Mouse (Mus musculus) MEL (cell line): ENCODE measurements around the gene Stra8. TPM values are rescaled to one million over a fixed set of nuclear protein-coding genes. Genes with fewer than 3 reads are reported as not detected.
A peak's percentile ranks its signal among the peaks of the same experiment; 100 is the strongest.

ENCODE experiments used
- DNase-seq: peaks from one replicate; pipeline ENCODE4 v3.0.0; 2011; ENCODE audit warnings: low read depth, low spot score
- H3K27ac ChIP-seq: 2 replicates; pipeline ENCODE4 v1.5.1; 2012; ENCODE audit warnings: low read depth, mild to moderate bottlenecking, control low read depth, low read length, moderate library complexity; ENCODE audit not compliant: control insufficient read depth
- H3K27me3 ChIP-seq, 2 experiments: fragments of 150-350 bp in 1 of 2; sonication (generic) in 1 of 2; 2 replicates each; pipeline ENCODE4 v1.6.1; 2012; ENCODE audit warnings: low read length in 2 of 2, mild to moderate bottlenecking in 2 of 2, improper control_type of control experiment in 1 of 2, moderate library complexity in 1 of 2; ENCODE audit not compliant: insufficient read depth in 2 of 2, control insufficient read depth in 1 of 2
- H3K36me3 ChIP-seq, 2 experiments: 2 replicates each; pipeline ENCODE4 v1.6.1; 2012 to 2014; ENCODE audit warnings: low read length in 2 of 2, improper control_type of control experiment in 1 of 2, inconsistent platforms in 1 of 2, mild to moderate bottlenecking in 1 of 2; ENCODE audit not compliant: insufficient read depth in 2 of 2, control insufficient read depth in 1 of 2
- H3K4me1 ChIP-seq, 2 experiments: fragments of 150-350 bp in 1 of 2; sonication (generic) in 1 of 2; 2 replicates each; pipeline ENCODE4 v1.6.1; 2012; ENCODE audit warnings: low read length in 2 of 2, improper control_type of control experiment in 1 of 2, mild to moderate bottlenecking in 1 of 2; ENCODE audit not compliant: insufficient read depth in 2 of 2, control insufficient read depth in 1 of 2
- H3K4me3 ChIP-seq, 2 experiments: fragments of 150-350 bp in 1 of 2; sonication (generic) in 1 of 2; 2 replicates each; pipeline ENCODE4 v1.5.1; 2012; ENCODE audit warnings: low read depth in 2 of 2, low read length in 2 of 2, mild to moderate bottlenecking in 2 of 2, moderate library complexity in 2 of 2, control low read depth in 1 of 2, improper control_type of control experiment in 1 of 2; ENCODE audit not compliant: control insufficient read depth in 1 of 2, insufficient read depth in 1 of 2
- H3K79me2 ChIP-seq: 2 replicates; pipeline ENCODE4 v1.6.1; 2012; ENCODE audit warnings: mild to moderate bottlenecking, low read length, moderate library complexity; ENCODE audit not compliant: control insufficient read depth, poor library complexity, insufficient read depth
- H3K9ac ChIP-seq: 2 replicates; pipeline ENCODE4 v1.6.1; 2012; ENCODE audit warnings: low read depth, mild to moderate bottlenecking, control low read depth, low read length, moderate library complexity; ENCODE audit not compliant: control insufficient read depth, poor library complexity, severe bottlenecking
- H3K9me3 ChIP-seq: fragments of 150-350 bp; sonication (generic); replicated peaks from 2 replicates; pipeline ENCODE4 v1.6.1; 2012; ENCODE audit warnings: mild to moderate bottlenecking, low read length, improper control_type of control experiment, moderate library complexity; ENCODE audit not compliant: insufficient read depth
- CHD2 ChIP-seq: IDR thresholded peaks from 2 replicates; pipeline ENCODE4 v1.6.1; 2011; ENCODE audit warnings: low read length, improper control_type of control experiment
- E2F4 ChIP-seq: IDR thresholded peaks from 2 replicates; pipeline ENCODE4 v1.6.1; 2011; ENCODE audit warnings: low read depth, low read length, improper control_type of control experiment, borderline replicate concordance
- EP300 ChIP-seq, 2 experiments: IDR thresholded peaks; 2 replicates each; pipeline ENCODE4 v1.6.1; 2011; ENCODE audit warnings: improper control_type of control experiment in 2 of 2, low read length in 2 of 2, low read depth in 1 of 2, mild to moderate bottlenecking in 1 of 2
- GABPA ChIP-seq: IDR thresholded peaks from 2 replicates; pipeline ENCODE4 v1.6.1; 2012; ENCODE audit warnings: low read depth, mild to moderate bottlenecking, inconsistent platforms, low read length, improper control_type of control experiment, moderate library complexity
- GATA1 ChIP-seq: IDR thresholded peaks from 2 replicates; pipeline ENCODE4 v1.6.1; 2011; ENCODE audit warnings: low read depth, low read length, improper control_type of control experiment
- HCFC1 ChIP-seq: IDR thresholded peaks from 2 replicates; pipeline ENCODE4 v1.6.1; 2012; ENCODE audit warnings: low read depth, mild to moderate bottlenecking, inconsistent platforms, low read length, improper control_type of control experiment, moderate library complexity
- KAT2A ChIP-seq: conservative IDR thresholded peaks from 2 replicates; pipeline ENCODE4 v1.6.1; 2012; ENCODE audit warnings: low read depth, low read length, improper control_type of control experiment, inconsistent platforms
- MAX ChIP-seq: IDR thresholded peaks from 2 replicates; pipeline ENCODE4 v1.6.1; 2011; ENCODE audit warnings: low read length, improper control_type of control experiment
- MXI1 ChIP-seq: IDR thresholded peaks from 2 replicates; pipeline ENCODE4 v1.6.1; 2011; ENCODE audit warnings: mild to moderate bottlenecking, low read depth, low read length, improper control_type of control experiment
- MYC ChIP-seq: IDR thresholded peaks from 2 replicates; pipeline ENCODE4 v1.6.1; 2011; ENCODE audit warnings: low read depth, mild to moderate bottlenecking, low read length, improper control_type of control experiment, moderate library complexity
- NRF1 ChIP-seq: IDR thresholded peaks from 2 replicates; pipeline ENCODE4 v1.6.1; 2014; ENCODE audit warnings: low read depth, mild to moderate bottlenecking, inconsistent platforms, low read length, improper control_type of control experiment, moderate library complexity; ENCODE audit not compliant: poor library complexity, insufficient read depth, severe bottlenecking
- POLR2AphosphoS5 ChIP-seq: IDR thresholded peaks from 2 replicates; pipeline ENCODE4 v1.6.1; 2012; ENCODE audit warnings: low read depth, borderline replicate concordance, mild to moderate bottlenecking, inconsistent platforms, low read length, moderate library complexity, mixed read lengths
- RAD21 ChIP-seq: IDR thresholded peaks from 2 replicates; pipeline ENCODE4 v1.6.1; 2011; ENCODE audit warnings: mild to moderate bottlenecking, low read depth, low read length, improper control_type of control experiment
- RCOR1 ChIP-seq: IDR thresholded peaks from 2 replicates; pipeline ENCODE4 v1.6.1; 2012; ENCODE audit warnings: low read depth, mild to moderate bottlenecking, inconsistent platforms, low read length, improper control_type of control experiment
- TBP ChIP-seq: IDR thresholded peaks from 2 replicates; pipeline ENCODE4 v1.8.0; 2011; ENCODE audit warnings: low read depth, low read length, improper control_type of control experiment
- UBTF ChIP-seq: IDR thresholded peaks from 2 replicates; pipeline ENCODE4 v1.6.1; 2012; ENCODE audit warnings: low read depth, mild to moderate bottlenecking, inconsistent platforms, low read length, improper control_type of control experiment, moderate library complexity, borderline replicate concordance; ENCODE audit not compliant: insufficient read depth
- ZKSCAN1 ChIP-seq: IDR thresholded peaks from 2 replicates; pipeline ENCODE4 v1.6.1; 2012; ENCODE audit warnings: low read depth, mild to moderate bottlenecking, inconsistent platforms, low read length, improper control_type of control experiment, moderate library complexity
- ZMIZ1 ChIP-seq: IDR thresholded peaks from 2 replicates; pipeline ENCODE4 v1.6.1; 2012; ENCODE audit warnings: low read depth, mild to moderate bottlenecking, inconsistent platforms, low read length, improper control_type of control experiment, moderate library complexity
- ZNF384 ChIP-seq: IDR thresholded peaks from 2 replicates; pipeline ENCODE4 v1.6.1; 2012; ENCODE audit warnings: low read depth, mild to moderate bottlenecking, inconsistent platforms, low read length, improper control_type of control experiment
- polyA plus RNA-seq, 2 experiments: library from polyadenylated mRNA; stranded (reverse) in 1 of 2; unstranded in 1 of 2; fragments of >175 nt in 1 of 2; fragments of >200 nt in 1 of 2; gene quantifications; 2 replicates each; pipeline versions ENCODE4 v1.2.1 to v1.2.4; 2012; ENCODE audit warnings: low replicate concordance in 2 of 2, low read depth in 1 of 2; ENCODE audit not compliant: insufficient read length in 2 of 2, insufficient read depth in 1 of 2, missing spikeins in 1 of 2
- total RNA-seq: library from RNA; depleted of rRNA; stranded (reverse); fragments of 300-350 nt; gene quantifications from 2 replicates; pipeline ENCODE4 v1.2.3, GENCODE M21; 2012

Gene Stra8
- total and polyA plus RNA-seq, 3 experiments: not detected

DNA sequence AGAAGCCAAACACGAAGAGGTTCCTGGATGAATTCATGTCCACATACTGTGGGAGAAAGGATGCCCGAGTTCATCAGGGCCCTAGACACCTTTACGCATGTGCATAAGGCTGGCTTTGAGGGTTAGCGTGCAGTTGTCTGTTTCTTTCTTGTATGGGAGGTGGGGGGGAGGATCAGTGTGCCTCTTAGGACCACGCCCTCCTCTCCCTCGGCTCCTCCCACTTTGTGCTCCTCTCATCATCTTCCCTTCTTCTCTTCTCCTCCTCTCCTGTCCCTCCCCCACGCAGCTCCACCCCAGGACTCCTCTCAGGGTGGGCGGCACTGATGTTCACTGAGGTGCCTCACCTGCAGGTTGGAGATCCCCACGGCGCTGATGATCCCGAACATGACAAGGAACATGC is 28.5 kb downstream of the Stra8 start:
- TF ChIP-seq CHD2 (no peak), RAD21 (no peak), TBP (no peak), RCOR1 (no peak), MYC (no peak), KAT2A (no peak), GABPA (no peak), ZMIZ1 (no peak)
- Histone ChIP-seq H3K4me1 (no peaks in the 10 kb centered on the region), H3K9ac (no peak overlapping the region)

DNA sequence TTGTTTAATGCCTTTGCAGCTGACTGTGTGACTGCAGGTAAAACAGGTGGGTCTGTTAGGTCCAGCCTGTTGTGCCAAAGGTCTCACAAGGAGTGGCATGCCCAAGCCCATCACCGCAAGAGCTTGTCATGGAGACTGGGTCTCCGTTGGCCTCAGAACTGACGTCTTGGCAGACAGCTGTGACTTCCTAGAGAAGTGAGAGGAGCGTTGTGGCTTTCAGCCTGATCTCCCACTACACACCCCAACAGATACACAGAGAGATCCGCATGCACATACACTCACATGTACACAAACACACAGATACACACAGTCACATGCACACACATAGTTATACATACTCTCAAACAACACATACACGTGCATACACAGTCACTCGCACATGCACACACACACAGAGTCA is 31.6 kb downstream of the Stra8 start:
- 0 out of 2 replicates have a peak, but pooled peaks have one; percentile 56 for TF ChIP-seq POLR2AphosphoS5
- TF ChIP-seq GATA1: no peak
- no peak for TF ChIP-seq RCOR1
- Histone ChIP-seq H3K36me3 (no peaks in the 10 kb centered on the region), H3K4me3 (no peak overlapping the region), H3K27ac (no peak overlapping the region), H3K4me1 (no peaks in the 10 kb centered on the region), H3K27me3 (no peaks in the 10 kb centered on the region), H3K9ac (no peak overlapping the region), H3K9me3 (no peaks in the 10 kb centered on the region), H3K79me2 (no peaks in the 10 kb centered on the region)
- DNase-seq: no peak

More for the DNA sequence above, 28.5 kb downstream of the Stra8 start:
- Histone ChIP-seq H3K9me3 (no peaks in the 10 kb centered on the region), H3K79me2 (no peaks in the 10 kb centered on the region), H3K36me3 (no peaks in the 10 kb centered on the region), H3K27me3 (no peaks in the 10 kb centered on the region), H3K27ac (no peak overlapping the region), H3K4me3 (no peak overlapping the region)
- DNase-seq: no peak

DNA sequence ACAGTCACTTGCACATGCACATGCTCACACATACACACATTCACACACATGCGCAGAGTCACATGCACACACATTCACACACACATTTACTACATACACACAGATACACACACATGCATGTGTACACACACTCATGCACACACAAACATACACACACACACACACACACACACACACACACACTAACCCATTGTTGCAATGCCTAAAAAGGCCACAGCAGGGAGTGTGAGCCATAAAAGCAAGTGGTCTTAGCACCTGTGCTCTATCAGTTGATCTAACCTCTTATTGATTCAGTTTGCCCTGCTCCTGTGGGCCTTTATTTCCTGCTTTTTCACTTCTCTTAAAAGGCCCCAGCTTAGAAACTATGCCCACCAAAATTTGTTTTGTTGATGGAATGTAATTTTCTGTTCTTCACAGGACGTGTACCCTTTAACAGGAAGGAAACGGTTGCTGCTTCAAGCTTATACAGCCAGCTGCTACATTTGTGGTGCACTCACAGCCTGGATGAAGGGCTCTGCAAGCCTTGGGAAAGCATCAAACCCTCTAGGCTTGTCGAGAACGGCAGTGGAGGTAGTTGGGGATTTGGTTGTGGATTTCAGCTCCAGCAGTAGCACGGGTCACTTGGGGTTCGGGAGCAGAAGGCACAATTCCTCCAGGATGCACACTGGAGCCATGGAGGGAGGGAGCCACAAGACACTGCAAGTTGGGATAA is 32.1 kb downstream of the Stra8 start:
- Histone ChIP-seq H3K27me3 (no peaks in the 10 kb centered on the region), H3K4me3 (no peak overlapping the region), H3K9ac (no peak overlapping the region), H3K36me3 (no peaks in the 10 kb centered on the region), H3K27ac (no peak overlapping the region), H3K79me2 (no peaks in the 10 kb centered on the region), H3K9me3 (no peaks in the 10 kb centered on the region), H3K4me1 (no peaks in the 10 kb centered on the region)
- TF ChIP-seq GATA1: no peak
- TF ChIP-seq NRF1: no peak
- TF ChIP-seq MXI1: no peak
- no peak for TF ChIP-seq HCFC1
- no peak for TF ChIP-seq EP300 (IDR thresholded peaks at IDR 0.05; ENCODE audit: low read depth in 1 of 2, low read length in 2 of 2)
- TF ChIP-seq MAX: no peak
- TF ChIP-seq E2F4: no peak
- no peak for TF ChIP-seq ZKSCAN1
- TF ChIP-seq CHD2: no peak
- TF ChIP-seq KAT2A: no peak
- no peak for TF ChIP-seq ZNF384
- no peak for TF ChIP-seq UBTF
- DNase-seq: no peak
